Mouse (Mus musculus) neural tube, embryonic 13.5 days (tissue): ENCODE measurements around the gene Lrrc75b. TPM values are rescaled to one million over a fixed set of nuclear protein-coding genes. Genes with fewer than 3 reads are reported as not detected.
"Not testable (repeated sequence)": the region's sequence is repeated elsewhere in the genome, so short reads cannot be mapped to it uniquely, and the experiment has no call there.

Experiments
- ATAC-seq: fragments of 200-750 bp; cut with Nextera tagmentation; 2 replicates; pipeline ENCODE4 v1.8.0; 2017; ENCODE audit warnings: low read depth, mild to moderate bottlenecking, moderate TSS enrichment, moderate library complexity
- H3K27ac ChIP-seq: fragments of 300-500 bp; sonication (generic); replicated peaks from 2 replicates; pipeline ENCODE4 v1.5.1; 2015; ENCODE audit warnings: moderate library complexity, mild to moderate bottlenecking, inconsistent platforms
- H3K27me3 ChIP-seq: fragments of 300-500 bp; sonication (generic); 2 replicates; pipeline ENCODE4 v1.6.1; 2015; ENCODE audit warnings: mild to moderate bottlenecking, inconsistent platforms
- H3K36me3 ChIP-seq: fragments of 300-500 bp; sonication (generic); 2 replicates; pipeline ENCODE4 v1.6.1; 2015; ENCODE audit warnings: mild to moderate bottlenecking, inconsistent platforms
- H3K4me1 ChIP-seq: fragments of 300-500 bp; sonication (generic); replicated peaks from 2 replicates; pipeline ENCODE4 v1.6.1; 2015; ENCODE audit warnings: inconsistent platforms
- H3K4me2 ChIP-seq: fragments of 300-500 bp; sonication (generic); 2 replicates; pipeline ENCODE4 v1.6.1; 2015; ENCODE audit warnings: inconsistent platforms, mild to moderate bottlenecking, moderate library complexity
- H3K4me3 ChIP-seq: fragments of 300-500 bp; sonication (generic); 2 replicates; pipeline ENCODE4 v1.5.1; 2015; ENCODE audit warnings: mild to moderate bottlenecking, inconsistent platforms
- H3K9ac ChIP-seq: fragments of 300-500 bp; sonication (generic); 2 replicates; pipeline ENCODE4 v1.6.1; 2015; ENCODE audit warnings: moderate library complexity, mild to moderate bottlenecking, inconsistent platforms
- H3K9me3 ChIP-seq: fragments of 300-500 bp; sonication (generic); 2 replicates; pipeline ENCODE4 v1.6.1; 2016; ENCODE audit warnings: inconsistent platforms
- WGBS: fragments of 180-500 bp; shearing (Covaris S2); methylation state at CpG from one replicate; pipeline ENCODE4 v1.1.7; 2015; 5-methylcytosine and 5-hydroxymethylcytosine counted together
- polyA plus RNA-seq: library from polyadenylated mRNA; unstranded; fragments of >200 nt; fragmentation: Nextera tagmentation; extraction: Ambion mirVana; gene quantifications from 2 replicates; pipeline ENCODE4 v1.2.1, GENCODE M21; 2015

Gene Lrrc75b
- polyA plus RNA-seq, 1 experiment from 2014 or later: 24.0 TPM

DNA sequence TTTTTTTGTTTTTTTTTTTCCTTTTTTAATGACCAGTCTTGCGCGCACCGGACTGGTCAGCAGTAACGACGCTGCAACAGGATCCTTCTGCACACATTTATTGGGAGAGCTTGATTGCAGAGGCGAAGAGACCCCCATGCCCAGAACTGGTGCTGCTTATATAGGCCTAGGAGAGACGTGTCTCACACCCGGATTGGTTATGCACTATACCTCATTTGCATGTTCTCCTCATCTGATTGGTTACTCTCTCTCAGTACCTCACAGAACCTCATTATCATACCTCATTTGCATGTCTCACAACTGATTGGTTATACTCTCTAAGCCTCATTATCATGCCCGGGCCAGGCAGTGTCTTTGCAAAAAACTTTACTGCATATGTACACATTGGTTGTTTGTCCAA, 34.7 kb downstream of the Lrrc75b start:
- not testable (repeated sequence) for H3K27ac ChIP-seq, H3K4me2 ChIP-seq, ATAC-seq, H3K4me1 ChIP-seq, H3K9me3 ChIP-seq, H3K9ac ChIP-seq, H3K27me3 ChIP-seq, H3K4me3 ChIP-seq
- peaks cover 63% of the 10 kb centered on the region for H3K36me3 ChIP-seq
- WGBS: 90% methylated on average over 9 of the region's 9 CpGs

DNA sequence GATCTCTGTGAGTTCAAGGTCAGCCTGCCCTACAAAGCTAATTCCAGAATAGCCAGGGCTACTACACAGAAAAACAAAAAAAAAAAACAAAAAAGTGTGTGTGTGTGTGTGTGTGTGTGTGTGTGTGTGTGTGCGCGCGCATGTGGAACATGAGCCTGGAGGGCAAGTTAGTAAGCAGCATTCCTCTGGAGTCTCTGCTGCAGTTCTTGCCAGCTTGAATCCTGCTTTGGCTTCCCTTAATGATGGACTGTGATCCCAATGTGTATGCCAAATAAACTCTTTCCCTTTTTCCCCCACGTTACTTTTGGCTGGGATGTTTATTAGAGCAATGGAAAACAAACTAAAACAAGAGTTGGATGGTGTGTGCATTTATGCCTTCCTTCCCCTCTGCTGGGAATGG, 38.5 kb downstream of the Lrrc75b start:
- Histone ChIP-seq H3K4me3 (no peak overlapping the region), H3K36me3 (peaks cover 68% of the 10 kb centered on the region), H3K4me1 (peaks cover 23% of the 10 kb centered on the region), H3K4me2 (no peak overlapping the region), H3K27ac (no peak overlapping the region), H3K9me3 (no peaks in the 10 kb centered on the region), H3K27me3 (no peaks in the 10 kb centered on the region), H3K9ac (no peak overlapping the region)
- 90% methylated on average over 4 of the region's 4 CpGs for WGBS
- ATAC-seq: no peak

DNA sequence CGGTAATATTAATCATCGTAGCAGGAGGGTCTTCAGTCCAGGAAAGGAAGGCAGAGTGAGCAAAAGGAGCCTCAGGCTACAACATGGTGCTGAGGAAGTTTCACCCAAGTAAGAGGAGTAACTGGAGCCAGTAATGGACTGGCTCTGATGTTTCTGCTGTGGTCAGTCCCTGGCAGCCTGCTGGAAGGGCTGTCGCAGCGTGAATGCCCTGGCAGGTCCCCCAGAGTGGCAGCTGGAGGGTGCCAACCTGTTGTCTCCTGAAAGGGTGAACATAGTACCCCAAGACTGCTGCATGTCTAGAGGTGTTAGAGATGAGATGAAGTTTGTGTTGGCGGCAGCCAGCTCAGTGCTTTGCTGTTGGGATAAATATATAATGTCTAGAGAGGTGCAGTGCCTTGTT, 39.5 kb downstream of the Lrrc75b start:
- Histone ChIP-seq H3K4me1 (peaks cover 33% of the 10 kb centered on the region), H3K9ac (no peak overlapping the region), H3K27ac (no peak overlapping the region), H3K36me3 (peaks cover 59% of the 10 kb centered on the region), H3K4me2 (no peak overlapping the region), H3K4me3 (no peak overlapping the region), H3K27me3 (no peaks in the 10 kb centered on the region), H3K9me3 (no peaks in the 10 kb centered on the region)
- 96% methylated on average over 5 of the region's 5 CpGs for WGBS
- ATAC-seq: no peak

DNA sequence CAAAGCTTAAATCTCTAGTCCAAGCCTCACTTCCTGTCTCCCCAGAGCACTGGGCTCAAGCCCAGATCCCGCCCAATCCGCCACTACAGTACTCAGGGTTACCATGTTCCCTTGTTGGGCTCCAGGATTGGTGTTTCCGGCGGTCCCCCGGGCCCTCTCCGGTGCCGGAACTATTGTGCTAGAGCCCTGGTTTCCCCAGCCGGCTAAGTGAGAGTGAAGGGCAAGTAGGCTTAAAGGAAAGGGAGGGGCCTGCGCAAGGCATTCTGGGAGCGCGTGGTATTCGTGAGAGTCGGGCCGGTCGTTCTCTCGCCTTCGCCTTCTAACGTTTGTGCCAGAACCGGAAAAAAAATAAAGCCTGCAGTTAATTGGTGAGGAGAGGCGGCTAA, 42.4 kb downstream of the Lrrc75b start, which contains the start of gene Gucd1:
Gene Gucd1 (minus strand): TSS at position 215 of the 386 bp plus-strand sequence.
- peak within 1 kb of the TSS; percentile 77 for H3K4me3 ChIP-seq
- H3K9me3 ChIP-seq: no peaks in the 10 kb centered on the region
- peak within 1 kb of the TSS; percentile 89 for H3K9ac ChIP-seq
- peak within 1 kb of the TSS; percentile 97 for H3K27ac ChIP-seq
- peak; percentile 94 for ATAC-seq
- WGBS: 0% methylated on average over 20 of the region's 20 CpGs
- peaks cover 50% of the 10 kb centered on the region for H3K4me1 ChIP-seq
- H3K36me3 ChIP-seq: peaks cover 32% of the 10 kb centered on the region
- H3K27me3 ChIP-seq: no peaks in the 10 kb centered on the region
- H3K4me2 ChIP-seq: peak within 1 kb of the TSS; percentile 96

DNA sequence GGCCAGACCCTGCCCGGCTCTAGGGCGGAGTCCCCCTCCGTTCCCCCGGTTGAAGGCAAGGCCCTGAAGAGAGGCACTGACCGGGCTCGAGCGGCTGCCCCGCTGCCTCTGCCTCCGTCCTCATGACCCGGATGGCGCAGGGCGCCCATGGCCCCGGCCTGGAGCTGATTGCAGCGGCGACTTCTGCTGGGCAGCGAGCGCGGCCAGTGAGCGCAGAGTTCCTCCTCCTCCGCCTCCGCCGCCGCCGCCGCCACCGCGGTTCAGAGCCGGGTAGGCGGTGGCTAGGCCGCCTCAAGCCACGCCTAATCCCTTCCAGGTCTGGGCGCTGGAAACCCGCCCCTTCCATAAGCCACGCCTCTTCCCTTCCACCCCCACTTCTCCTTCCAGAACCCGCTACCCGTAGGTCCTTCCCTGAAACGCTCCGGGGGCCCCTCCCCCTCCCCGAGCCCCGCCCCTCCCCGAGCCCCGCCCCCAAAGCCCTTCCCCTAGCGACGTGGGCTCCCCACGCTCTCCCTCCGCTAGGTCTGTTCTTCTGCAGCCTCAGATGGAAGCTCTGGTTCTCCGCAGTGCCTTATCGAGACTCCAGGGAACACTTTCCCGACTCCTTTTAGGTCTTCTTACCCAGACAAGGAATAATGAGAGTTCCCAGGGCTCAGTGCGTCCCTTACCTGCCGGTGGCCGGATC, 42.9 kb downstream of the Lrrc75b start, which contains the start of gene Snrpd3:
Gene Snrpd3 (plus strand): TSS at position 479 of the 685 bp plus-strand sequence.
- Histone ChIP-seq H3K27ac (peak within 1 kb of the TSS; percentile 97), H3K36me3 (peaks cover 28% of the 10 kb centered on the region), H3K4me3 (peak within 1 kb of the TSS; percentile 77), H3K4me2 (peak within 1 kb of the TSS; percentile 96), H3K9me3 (no peaks in the 10 kb centered on the region), H3K9ac (peak within 1 kb of the TSS; percentile 89), H3K27me3 (no peaks in the 10 kb centered on the region), H3K4me1 (peaks cover 50% of the 10 kb centered on the region)
- peak; percentile 96 for ATAC-seq
- WGBS: under 1% methylated on average over 36 of the region's 52 CpGs

DNA sequence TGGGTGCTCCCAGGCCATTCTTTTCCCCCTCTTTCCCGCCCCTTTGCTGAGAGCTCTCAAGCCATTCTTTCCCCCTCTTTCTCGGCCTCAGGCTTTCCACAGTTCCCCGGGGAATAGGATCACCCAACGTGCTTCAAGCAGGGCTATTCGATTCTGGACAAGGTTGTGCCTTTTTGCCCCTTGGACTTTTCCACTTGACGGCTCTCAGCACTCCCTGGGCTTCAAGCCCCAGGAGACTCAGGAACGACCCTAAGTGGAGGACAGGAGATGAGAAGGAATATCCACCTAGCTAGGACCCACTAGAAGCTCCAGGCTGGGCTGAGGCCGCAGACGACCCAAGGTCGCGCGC, 43.4 kb downstream of the Lrrc75b start:
- 2% methylated on average over 12 of the region's 12 CpGs for WGBS
- H3K9ac ChIP-seq: peak overlapping the region; percentile 89
- peak overlapping the region; percentile 97 for H3K27ac ChIP-seq
- ATAC-seq: no peak
- H3K4me3 ChIP-seq: peak overlapping the region; percentile 77
- no peaks in the 10 kb centered on the region for H3K9me3 ChIP-seq
- peaks cover 25% of the 10 kb centered on the region for H3K36me3 ChIP-seq
- H3K27me3 ChIP-seq: no peaks in the 10 kb centered on the region
- peaks cover 50% of the 10 kb centered on the region for H3K4me1 ChIP-seq
- peak overlapping the region; percentile 96 for H3K4me2 ChIP-seq

DNA sequence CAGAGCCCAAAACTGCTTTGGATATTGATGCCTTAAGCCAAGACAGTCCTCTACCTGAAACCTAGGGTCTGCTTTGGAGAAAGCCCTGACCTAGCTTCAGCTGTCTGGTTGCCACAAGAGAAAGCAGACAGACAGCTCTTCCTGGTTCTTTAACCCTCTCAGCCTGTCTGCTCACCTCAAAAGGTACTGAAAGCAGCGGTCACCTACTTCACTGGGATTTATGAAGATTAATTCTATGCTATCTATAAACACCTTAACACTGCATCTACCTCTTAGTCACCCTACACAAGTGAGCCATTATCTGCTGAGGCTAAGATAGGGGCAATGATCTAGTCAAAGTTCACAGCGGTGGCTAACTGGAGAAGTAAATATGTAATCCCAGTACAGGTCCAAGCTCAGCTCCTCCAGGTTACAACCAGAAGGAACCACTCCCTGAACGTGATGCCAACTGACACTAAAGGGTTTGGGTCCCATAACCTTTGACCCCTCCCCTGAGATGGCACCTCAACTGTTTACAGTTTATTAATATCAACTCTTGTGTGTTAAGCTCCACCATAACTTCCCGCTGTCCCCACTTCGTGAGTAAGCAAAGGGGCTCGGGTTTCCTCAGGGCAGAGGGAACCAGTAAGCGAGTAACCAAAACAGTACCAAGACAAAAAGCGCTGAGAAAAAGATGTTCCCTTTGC, 43.9 kb downstream of the Lrrc75b start:
- peak overlapping the region; percentile 97 for H3K27ac ChIP-seq
- H3K4me3 ChIP-seq: peak overlapping the region; percentile 77
- 25% methylated on average over 8 of the region's 8 CpGs for WGBS
- peak overlapping the region; percentile 89 for H3K9ac ChIP-seq
- H3K4me2 ChIP-seq: peak overlapping the region; percentile 96
- no peaks in the 10 kb centered on the region for H3K9me3 ChIP-seq
- H3K36me3 ChIP-seq: peaks cover 25% of the 10 kb centered on the region
- no peak for ATAC-seq
- no peaks in the 10 kb centered on the region for H3K27me3 ChIP-seq
- peaks cover 48% of the 10 kb centered on the region for H3K4me1 ChIP-seq

DNA sequence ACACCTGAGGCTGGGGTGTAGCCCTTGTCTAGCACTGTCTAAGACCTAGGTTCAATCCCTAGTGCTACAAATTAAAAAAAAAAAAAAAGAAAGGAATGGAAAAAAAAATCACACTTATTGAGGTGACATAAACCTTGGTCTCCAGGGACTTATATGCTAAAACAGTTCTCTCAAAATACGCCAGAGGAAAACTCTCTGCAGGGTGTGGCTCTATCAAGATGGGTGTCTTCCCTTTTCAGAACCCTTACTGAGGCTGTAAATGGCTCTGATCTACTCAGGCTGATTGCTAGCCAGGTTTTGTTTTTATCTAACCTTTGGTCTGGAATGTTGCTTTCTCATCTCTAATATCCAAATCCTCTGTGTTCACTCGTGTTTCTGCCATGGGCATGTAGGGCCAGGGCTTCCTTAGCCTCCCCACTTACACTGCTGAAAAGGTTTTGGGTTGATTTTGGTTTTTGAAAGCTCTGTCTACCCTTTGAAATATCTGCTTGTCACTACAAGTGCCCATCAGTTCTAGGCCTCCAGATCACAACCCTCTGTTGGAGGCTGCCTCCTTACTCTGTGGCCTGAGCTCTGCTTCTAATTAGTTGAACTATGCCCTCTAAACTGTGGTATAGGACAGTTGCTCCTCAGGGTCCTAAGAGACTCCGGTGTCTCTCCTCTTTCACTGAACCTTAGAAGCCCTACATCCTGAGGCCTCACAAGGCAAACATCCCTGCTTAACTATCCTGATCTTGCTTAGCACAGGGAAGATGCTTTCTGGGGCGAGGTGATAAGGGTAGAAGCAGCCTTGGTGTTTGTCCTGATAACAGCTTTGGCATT, 44.7 kb downstream of the Lrrc75b start:
- 83% methylated on average over 4 of the region's 4 CpGs for WGBS
- Histone ChIP-seq H3K9ac (peak overlapping the region; percentile 89), H3K27me3 (no peaks in the 10 kb centered on the region), H3K4me2 (peak overlapping the region; percentile 96), H3K4me3 (peak overlapping the region; percentile 77), H3K27ac (no peak overlapping the region), H3K36me3 (peaks cover 25% of the 10 kb centered on the region), H3K9me3 (no peaks in the 10 kb centered on the region), H3K4me1 (peaks cover 43% of the 10 kb centered on the region)
- no peak for ATAC-seq

DNA sequence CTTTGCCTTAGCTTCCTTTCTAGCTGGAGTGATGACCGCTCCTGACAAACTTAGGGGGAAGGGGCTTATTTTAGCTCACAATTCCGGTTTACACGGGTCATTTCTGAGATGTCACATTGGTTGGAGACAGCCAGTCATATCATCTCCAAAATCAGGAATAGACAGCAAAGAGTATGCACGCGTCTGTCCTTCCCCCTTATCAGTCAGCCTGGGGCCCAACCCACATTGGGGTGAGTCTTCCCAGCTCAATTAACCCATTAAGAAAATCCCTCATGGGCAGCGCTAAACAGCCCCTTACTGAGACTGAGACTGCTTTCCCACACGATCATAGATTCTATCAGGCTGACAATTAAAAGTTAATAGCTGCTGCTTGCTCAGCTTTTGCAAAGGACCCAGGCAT, 45.8 kb downstream of the Lrrc75b start:
- Histone ChIP-seq H3K27ac (no peak overlapping the region), H3K36me3 (peaks cover 26% of the 10 kb centered on the region), H3K4me2 (no peak overlapping the region), H3K9ac (no peak overlapping the region), H3K27me3 (no peaks in the 10 kb centered on the region), H3K4me1 (peaks cover 39% of the 10 kb centered on the region), H3K9me3 (no peaks in the 10 kb centered on the region), H3K4me3 (no peak overlapping the region)
- WGBS: 86% methylated on average over 7 of the region's 7 CpGs
- no peak for ATAC-seq

DNA sequence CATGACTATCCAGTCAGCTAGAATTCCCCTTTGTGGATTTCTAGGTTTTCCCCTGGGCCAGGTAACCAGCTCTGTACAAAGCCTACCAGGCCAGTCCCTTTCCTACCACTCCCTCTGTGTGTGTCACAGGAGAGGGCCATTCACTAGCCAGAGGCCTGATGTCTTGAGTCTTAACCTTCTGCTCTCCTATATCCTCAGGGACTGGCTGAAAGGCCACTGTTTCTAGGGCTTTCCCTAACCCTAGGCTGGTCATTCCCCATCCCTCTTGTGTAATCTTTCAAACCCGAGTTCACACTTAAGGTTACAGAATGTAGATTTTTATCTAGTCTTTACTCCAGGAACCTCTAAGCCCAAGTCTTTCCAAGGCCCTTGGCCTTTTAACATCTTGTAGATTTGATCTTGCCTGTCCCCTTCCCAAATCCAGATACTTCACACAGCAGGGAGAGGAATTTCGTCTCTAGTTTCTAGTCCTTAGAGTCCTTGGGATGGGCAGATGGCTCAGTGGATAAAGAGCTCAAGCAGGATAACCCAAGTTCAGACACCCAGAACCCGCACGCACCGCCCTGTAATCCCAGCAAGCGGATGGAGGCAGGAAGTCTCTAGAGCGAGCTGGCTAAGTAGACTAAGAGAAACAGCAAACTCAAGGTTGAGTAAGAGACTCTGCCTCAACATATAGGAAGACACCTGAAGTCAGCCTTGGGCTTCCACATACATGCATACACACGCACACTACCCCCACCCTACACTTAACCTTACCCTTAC, 46.6 kb downstream of the Lrrc75b start:
- WGBS: 87% methylated on average over 8 of the region's 8 CpGs
- Histone ChIP-seq H3K36me3 (peaks cover 34% of the 10 kb centered on the region), H3K27ac (no peak overlapping the region), H3K4me2 (no peak overlapping the region), H3K4me3 (no peak overlapping the region), H3K27me3 (no peaks in the 10 kb centered on the region), H3K9me3 (no peaks in the 10 kb centered on the region), H3K9ac (no peak overlapping the region), H3K4me1 (peaks cover 30% of the 10 kb centered on the region)
- no peak for ATAC-seq

DNA sequence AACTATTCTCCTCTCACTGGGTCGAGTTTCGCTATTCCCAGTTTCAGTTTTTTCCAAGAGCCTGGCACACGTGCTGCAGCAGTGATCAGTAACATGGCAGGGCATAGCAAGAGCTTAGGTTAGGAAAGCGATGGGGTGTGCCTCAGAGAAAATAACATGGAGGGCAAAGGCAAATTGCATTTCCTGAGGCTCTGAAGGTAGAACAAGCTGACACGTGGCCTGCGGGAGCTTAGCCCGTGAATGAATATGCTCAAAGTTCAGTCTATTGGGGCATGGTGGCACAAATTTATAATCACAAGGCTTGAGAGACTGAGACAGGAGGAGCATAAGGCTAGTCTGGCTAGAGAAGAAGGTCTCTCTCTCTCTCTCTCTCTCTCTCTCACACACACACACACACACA, 47.3 kb downstream of the Lrrc75b start:
- 87% methylated on average over 7 of the region's 7 CpGs for WGBS
- H3K9me3 ChIP-seq: no peaks in the 10 kb centered on the region
- H3K4me2 ChIP-seq: no peak overlapping the region
- no peak overlapping the region for H3K27ac ChIP-seq
- H3K4me3 ChIP-seq: no peak overlapping the region
- peaks cover 41% of the 10 kb centered on the region for H3K36me3 ChIP-seq
- peaks cover 28% of the 10 kb centered on the region for H3K4me1 ChIP-seq
- H3K27me3 ChIP-seq: no peaks in the 10 kb centered on the region
- no peak for ATAC-seq
- no peak overlapping the region for H3K9ac ChIP-seq
